In genomic region chr8:122691018-122691417, GRCm38 (mm10) we compare ENCODE assay signal across 14 mouse cellular contexts. TPM values are rescaled to one million over a fixed set of nuclear protein-coding genes. Genes with fewer than 3 reads are reported as not detected.
DNase-seq lines count a peak whose midpoint lies in the region; ATAC-seq and TF ChIP-seq lines count a peak whose summit lies in the region.
"Had no signal": no experiment of that assay in that cellular context is flagged by ENCODE, and none has a peak within 500 bp of the region (broad histone marks: within the 10 kb centered on the region; RNA-seq: fewer than 3 reads in every experiment).

No protein-coding gene starts in this region.

- no peak overlapping the region for H3K27ac ChIP-seq in forebrain, postnatal 0 days (ENCODE audit: low read depth, low read length)
- H3K27ac ChIP-seq in forebrain, embryonic 10.5 days: no peak overlapping the region
- no peak overlapping the region for H3K27ac ChIP-seq in layer of hippocampus, adult 2 months
- H3K27ac ChIP-seq: embryonic facial prominence, embryonic 12.5 days; left cerebral cortex, adult 2 months; midbrain, embryonic 12.5 days had no signal

- intact Hi-C loops in heart, postnatal 14 days (cut with DNase I): no loop called here

- no peaks in the 10 kb centered on the region for H3K9me3 ChIP-seq in forebrain, postnatal 0 days (ENCODE audit: low read length)
- no peaks in the 10 kb centered on the region for H3K9me3 ChIP-seq in forebrain, embryonic 10.5 days
- H3K9me3 ChIP-seq in megakaryocyte, embryonic 14.5 days: no peaks in the 10 kb centered on the region
- H3K9me3 ChIP-seq: embryonic facial prominence, embryonic 12.5 days; midbrain, embryonic 12.5 days had no signal

- no peaks in the 10 kb centered on the region for H3K4me1 ChIP-seq in forebrain, postnatal 0 days (ENCODE audit: insufficient read depth)
- H3K4me1 ChIP-seq in forebrain, embryonic 10.5 days: 0 out of 2 replicates have a peak, but pooled peaks cover 4% of the 10 kb centered on the region
- H3K4me1 ChIP-seq in megakaryocyte, embryonic 14.5 days: peaks cover 100% of the 10 kb centered on the region
- H3K4me1 ChIP-seq: embryonic facial prominence, embryonic 12.5 days had no signal

- H3K27me3 ChIP-seq in forebrain, postnatal 0 days (ENCODE audit: insufficient read depth, low read length): no peaks in the 10 kb centered on the region
- peaks cover 16% of the 10 kb centered on the region for H3K27me3 ChIP-seq in forebrain, embryonic 10.5 days (ENCODE audit: poor library complexity, severe bottlenecking)
- no peaks in the 10 kb centered on the region for H3K27me3 ChIP-seq in megakaryocyte, embryonic 14.5 days (replicated peaks)

- ATAC-seq in forebrain, postnatal 0 days: peak; percentile 23; the same call in 1 of the 2 replicates
- ATAC-seq in megakaryocyte, adult 5-6 weeks (ENCODE audit: poor library complexity, severe bottlenecking): no peak

- no peak for DNase-seq in forebrain, postnatal 0 days
- DNase-seq in forebrain, embryonic 10.5 days (ENCODE audit: extremely low spot score, low spot score): no peak
- peak; percentile 58 for DNase-seq in Muller cell, postnatal 12 days (ENCODE audit: inconsistent ontology term)
- peak; percentile 56 to 73 for DNase-seq in heart, postnatal 14 days
- no peak for DNase-seq in layer of hippocampus, postnatal 25 days (ENCODE audit: extremely low spot score in 1 of 2, low spot score in 1 of 2)
- DNase-seq in layer of hippocampus, adult 2 months (ENCODE audit: low spot score in 2 of 2): no peak
- DNase-seq: cerebellum, adult 9-10 months; kidney, postnatal 10 days; lung, embryonic 14.5 days had no signal

- H3K36me3 ChIP-seq in forebrain, postnatal 0 days (ENCODE audit: insufficient read depth): no peaks in the 10 kb centered on the region
- H3K36me3 ChIP-seq in forebrain, embryonic 10.5 days (replicated peaks): no peaks in the 10 kb centered on the region
- peaks cover 99% of the 10 kb centered on the region for H3K36me3 ChIP-seq in megakaryocyte, embryonic 14.5 days (replicated peaks; ENCODE audit: low read length)
- H3K36me3 ChIP-seq: embryonic facial prominence, embryonic 12.5 days; midbrain, embryonic 12.5 days had no signal

- no peak overlapping the region for H3K4me2 ChIP-seq in forebrain, postnatal 0 days (ENCODE audit: low read depth)
- H3K4me2 ChIP-seq: embryonic facial prominence, embryonic 12.5 days; lung, embryonic 14.5 days; midbrain, embryonic 12.5 days had no signal

- TF ChIP-seq CTCF in forebrain, postnatal 0 days (IDR thresholded peaks at IDR 0.05; ENCODE audit: low read depth): no peak
- TF ChIP-seq CTCF in layer of hippocampus, adult 2 months (conservative IDR thresholded peaks at IDR 0.05): no peak

- 60% methylated on average over 6 of the region's 6 CpGs for WGBS in forebrain, postnatal 0 days
- WGBS in forebrain, embryonic 10.5 days: 81% methylated on average over 6 of the region's 6 CpGs

- H3K9ac ChIP-seq in forebrain, postnatal 0 days: no peak overlapping the region
- H3K9ac ChIP-seq: embryonic facial prominence, embryonic 12.5 days; lung, embryonic 14.5 days; midbrain, embryonic 12.5 days had no signal

- no peak overlapping the region for H3K4me3 ChIP-seq in forebrain, postnatal 0 days (ENCODE audit: low read depth, low read length)
- H3K4me3 ChIP-seq in forebrain, embryonic 10.5 days: no peak overlapping the region
- H3K4me3 ChIP-seq in megakaryocyte, embryonic 14.5 days (replicated peaks): peak overlapping the region; percentile 90
- no peak overlapping the region for H3K4me3 ChIP-seq in layer of hippocampus, adult 2 months
- H3K4me3 ChIP-seq: embryonic facial prominence, embryonic 12.5 days; left cerebral cortex, adult 2 months; midbrain, embryonic 12.5 days had no signal

RNA-seq across cellular contexts. Expression of gene Cbfa2t3, which starts 7.9 kb away (rescaled TPM):
- total RNA-seq in forebrain, postnatal 0 days (2014; rRNA removed): 4.5 and 5.6 TPM in 2 replicates
- 4.9 and 9.5 TPM in 2 replicates for polyA plus RNA-seq in forebrain, postnatal 0 days (2015; fragmentation: Nextera tagmentation; extraction: Ambion mirVana)
- 1.6 and 2.4 TPM in 2 replicates for polyA plus RNA-seq in forebrain, embryonic 10.5 days (2016; fragmentation: Nextera tagmentation; extraction: Ambion mirVana)
- 54.9 and 189 TPM in 2 replicates for polyA plus RNA-seq in megakaryocyte, embryonic 14.5 days (2012; ENCODE audit: insufficient read depth, low replicate concordance)
- total RNA-seq in megakaryocyte, adult 5-6 weeks (2015): 29.5 and 30.0 TPM in 2 replicates
- 25.1 and 26.5 TPM in 2 replicates for total RNA-seq in megakaryocyte, adult 5-6 weeks (2017)
- 10 to 100 TPM; 22.1 to 25.3 TPM for total RNA-seq in heart, postnatal 14 days (2021)
- total RNA-seq in layer of hippocampus, postnatal 25 days (2021): 10 to 100 TPM; 40.0 to 43.6 TPM
- 10 to 100 TPM; 38.0 to 49.8 TPM for total RNA-seq in layer of hippocampus, adult 2 months (2021)

Comparison
In these comparisons a context has a peak if more than half of its experiments do, and no peak if none do; other contexts are left out.
1. DNase-seq: peak in Muller cell, postnatal 12 days (single experiment) and heart, postnatal 14 days (2 of 2); none in forebrain, postnatal 0 days (single experiment), forebrain, embryonic 10.5 days (single experiment), layer of hippocampus, postnatal 25 days (0 of 2) and layer of hippocampus, adult 2 months (0 of 2).